Mouse (Mus musculus): Measurements from ENCODE around the gene Frmd4a.

DNA sequence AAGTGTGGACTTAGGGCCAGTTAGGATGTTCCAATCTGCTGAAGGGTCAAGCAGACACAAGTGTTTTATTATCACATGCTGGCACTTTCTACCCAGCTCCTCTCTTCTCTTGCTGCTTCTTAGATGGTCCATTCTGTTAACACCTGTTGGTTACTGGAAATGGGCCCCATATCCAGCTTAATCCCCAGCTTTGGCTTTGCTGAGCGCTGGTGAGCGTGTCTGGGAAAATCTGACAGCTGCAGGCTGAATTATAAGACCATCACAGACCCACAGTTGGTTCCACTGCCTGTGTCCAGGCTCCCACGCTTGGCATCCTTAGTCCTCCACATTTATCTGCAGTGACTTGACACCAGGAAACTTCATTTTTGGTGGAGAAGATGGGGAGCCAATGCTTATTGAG lies 589.0 kb downstream of the Frmd4a start:
- no peak for TF ChIP-seq POLR2A (IDR thresholded peaks at IDR 0.05; ENCODE audit: low read depth, low read length)
- no peak for TF ChIP-seq CTCF (IDR thresholded peaks at IDR 0.05; ENCODE audit: extremely low read depth, insufficient read length, insufficient replicate concordance, low read depth, low read length)
